Mouse (Mus musculus) intestine, postnatal 0 days (tissue): ENCODE measurements around the gene Pou3f4. TPM values are rescaled to one million over a fixed set of nuclear protein-coding genes. Genes with fewer than 3 reads are reported as not detected.

Experiments used
- ATAC-seq: fragments of 200-750 bp; cut with Nextera tagmentation; 2 replicates; pipeline ENCODE4 v1.8.0; 2017; ENCODE audit warnings: mild to moderate bottlenecking, moderate TSS enrichment, moderate library complexity
- H3K27ac ChIP-seq: fragments of 300-500 bp; sonication (generic); 2 replicates; pipeline ENCODE4 v1.5.1; 2014; ENCODE audit warnings: mild to moderate bottlenecking, low read depth, low read length, moderate library complexity
- H3K27me3 ChIP-seq: fragments of 300-500 bp; sonication (generic); replicated peaks from 2 replicates; pipeline ENCODE4 v1.6.1; 2014; ENCODE audit warnings: low read length, mixed read lengths; ENCODE audit not compliant: control insufficient read depth, insufficient read depth
- H3K36me3 ChIP-seq: fragments of 300-500 bp; sonication (generic); 2 replicates; pipeline ENCODE4 v1.6.1; 2014; ENCODE audit warnings: mild to moderate bottlenecking, moderate library complexity; ENCODE audit not compliant: control insufficient read depth, insufficient read depth
- H3K4me1 ChIP-seq: fragments of 300-500 bp; sonication (generic); replicated peaks from 2 replicates; pipeline ENCODE4 v1.6.1; 2014; ENCODE audit warnings: antibody characterized with exemption, low read length, mixed read lengths; ENCODE audit not compliant: control insufficient read depth, insufficient read depth
- H3K4me2 ChIP-seq: fragments of 300-500 bp; sonication (generic); replicated peaks from 2 replicates; pipeline ENCODE4 v1.6.1; 2014; ENCODE audit warnings: low read depth, mild to moderate bottlenecking, moderate library complexity
- H3K4me3 ChIP-seq: fragments of 300-500 bp; sonication (generic); 2 replicates; pipeline ENCODE4 v1.5.1; 2014; ENCODE audit warnings: low read depth, low read length
- H3K9ac ChIP-seq: fragments of 300-500 bp; sonication (generic); 2 replicates; pipeline ENCODE4 v1.6.1; 2014; ENCODE audit warnings: mild to moderate bottlenecking, low read depth, low read length
- H3K9me3 ChIP-seq: fragments of 300-500 bp; sonication (generic); 2 replicates; pipeline ENCODE4 v1.6.1; 2016; ENCODE audit warnings: mixed run types; ENCODE audit not compliant: control insufficient read depth
- CTCF ChIP-seq: sonication (generic); IDR thresholded peaks from 2 replicates; pipeline ENCODE4 v1.5.1; 2016; ENCODE audit warnings: low read depth, mild to moderate bottlenecking, control low read depth, antibody characterized with exemption, moderate library complexity
- WGBS: fragments of 180-500 bp; shearing (Covaris S2); extraction: QIAGEN DNeasy Blood & Tissue Kit; methylation state at CpG from one replicate; pipeline ENCODE4 v1.1.7; 2014; 5-methylcytosine and 5-hydroxymethylcytosine counted together
- polyA plus RNA-seq: library from polyadenylated mRNA; unstranded; fragments of >200 nt; fragmentation: Nextera tagmentation; extraction: Ambion mirVana; gene quantifications from 2 replicates; pipeline ENCODE4 v1.2.1, GENCODE M21; 2015

The Pou3f4 gene
- polyA plus RNA-seq, 1 experiment from 2014 or later, result 0.04 TPM

GRCm38 (mm10) chrX:110812071-110812470 is 2.0 kb upstream of the Pou3f4 start:
- no peak for ATAC-seq
- no peaks in the 10 kb centered on the region for H3K36me3 ChIP-seq

GRCm38 (mm10) chrX:110813401-110813800 is 679 bp upstream of the Pou3f4 start:
- Histone ChIP-seq H3K9me3 (no peaks in the 10 kb centered on the region), H3K27ac (no peak overlapping the region), H3K27me3 (peaks cover 6% of the 10 kb centered on the region; the same call in 1 of the 2 replicates), H3K4me3 (no peak overlapping the region), H3K9ac (no peak overlapping the region), H3K4me1 (no peaks in the 10 kb centered on the region), H3K36me3 (no peaks in the 10 kb centered on the region), H3K4me2 (no peak overlapping the region)
- 31% methylated on average over 5 of the region's 5 CpGs for whole genome bisulfite sequencing
- ATAC-seq, result no peak
- no peak for TF ChIP-seq CTCF

More at GRCm38 (mm10) chrX:110812071-110812470, 2.0 kb upstream of the Pou3f4 start:
- Histone ChIP-seq H3K9me3 (no peaks in the 10 kb centered on the region), H3K27me3 (peaks cover 6% of the 10 kb centered on the region; the same call in 1 of the 2 replicates), H3K27ac (no peak overlapping the region), H3K4me3 (no peak overlapping the region), H3K9ac (no peak overlapping the region), H3K4me2 (no peak overlapping the region), H3K4me1 (no peaks in the 10 kb centered on the region)
- 34% methylated on average over 5 of the region's 5 CpGs for WGBS
- TF ChIP-seq CTCF, result no peak

- no peak for TF ChIP-seq CTCF
- peaks cover 6% of the 10 kb centered on the region; the same call in 1 of the 2 replicates for H3K27me3 ChIP-seq
- no peaks in the 10 kb centered on the region for H3K4me1 ChIP-seq
- H3K36me3 ChIP-seq, result no peaks in the 10 kb centered on the region
- H3K4me2 ChIP-seq, result peak overlapping the region; percentile 60
- no peak overlapping the region for H3K9ac ChIP-seq
- peak overlapping the region; percentile 29 for H3K4me3 ChIP-seq
- no peaks in the 10 kb centered on the region for H3K9me3 ChIP-seq
- WGBS, result 19% methylated on average over 52 of the region's 52 CpGs
- no peak for ATAC-seq
- no peak overlapping the region for H3K27ac ChIP-seq
Measured at GRCm38 (mm10) chrX:110814592-110815548, 790 bp downstream of the Pou3f4 start.

- H3K4me3 ChIP-seq, result no peak overlapping the region
- no peaks in the 10 kb centered on the region for H3K9me3 ChIP-seq
- no peaks in the 10 kb centered on the region for H3K4me1 ChIP-seq
- TF ChIP-seq CTCF, result no peak
- no peak overlapping the region for H3K9ac ChIP-seq
- no peaks in the 10 kb centered on the region for H3K36me3 ChIP-seq
- no peak overlapping the region for H3K27ac ChIP-seq
- WGBS, result 31% methylated on average over 18 of the region's 18 CpGs
- H3K27me3 ChIP-seq, result peaks cover 6% of the 10 kb centered on the region; the same call in 1 of the 2 replicates
- peak overlapping the region; percentile 60; the same call in 1 of the 2 replicates for H3K4me2 ChIP-seq
- ATAC-seq, result no peak
Measured at GRCm38 (mm10) chrX:110815549-110815930, 1.5 kb downstream of the Pou3f4 start.

GRCm38 (mm10) chrX:110816609-110817008 is 2.5 kb downstream of the Pou3f4 start:
- Histone ChIP-seq H3K4me3 (no peak overlapping the region), H3K4me2 (no peak overlapping the region), H3K9me3 (no peaks in the 10 kb centered on the region), H3K36me3 (no peaks in the 10 kb centered on the region), H3K9ac (no peak overlapping the region), H3K4me1 (no peaks in the 10 kb centered on the region), H3K27me3 (peaks cover 6% of the 10 kb centered on the region; the same call in 1 of the 2 replicates), H3K27ac (no peak overlapping the region)
- no peak for TF ChIP-seq CTCF
- ATAC-seq, result no peak
- WGBS, result 19% methylated on average over 16 of the region's 16 CpGs

- no peak overlapping the region for H3K4me3 ChIP-seq
- H3K9me3 ChIP-seq, result no peaks in the 10 kb centered on the region
- H3K27me3 ChIP-seq, result peaks cover 6% of the 10 kb centered on the region; the same call in 1 of the 2 replicates
- H3K36me3 ChIP-seq, result no peaks in the 10 kb centered on the region
- no peak overlapping the region for H3K27ac ChIP-seq
- no peaks in the 10 kb centered on the region for H3K4me1 ChIP-seq
- no peak overlapping the region for H3K9ac ChIP-seq
- TF ChIP-seq CTCF, result no peak
- ATAC-seq, result no peak
- WGBS, result 21% methylated on average over 10 of the region's 10 CpGs
- H3K4me2 ChIP-seq, result no peak overlapping the region
Measured at GRCm38 (mm10) chrX:110817211-110817610, 3.1 kb downstream of the Pou3f4 start.
